Mouse (Mus musculus): ENCODE measurements around the gene 1700029I15Rik. TPM values are rescaled to one million over a fixed set of nuclear protein-coding genes. Genes with fewer than 3 reads are reported as not detected.

The 1700029I15Rik gene
- polyA plus RNA-seq, 1 experiment: 1.1 TPM

- no peak for TF ChIP-seq GATA1 (IDR thresholded peaks at IDR 0.05; ENCODE audit: low read length)
Observed at GRCm38 (mm10) chr2:92385113-92386051, 3.0 kb downstream of the 1700029I15Rik start.

GRCm38 (mm10) chr2:92386821-92387570 is 4.7 kb downstream of the 1700029I15Rik start:
- TF ChIP-seq GATA1 (IDR thresholded peaks at IDR 0.05; ENCODE audit: low read length): no peak

DNA sequence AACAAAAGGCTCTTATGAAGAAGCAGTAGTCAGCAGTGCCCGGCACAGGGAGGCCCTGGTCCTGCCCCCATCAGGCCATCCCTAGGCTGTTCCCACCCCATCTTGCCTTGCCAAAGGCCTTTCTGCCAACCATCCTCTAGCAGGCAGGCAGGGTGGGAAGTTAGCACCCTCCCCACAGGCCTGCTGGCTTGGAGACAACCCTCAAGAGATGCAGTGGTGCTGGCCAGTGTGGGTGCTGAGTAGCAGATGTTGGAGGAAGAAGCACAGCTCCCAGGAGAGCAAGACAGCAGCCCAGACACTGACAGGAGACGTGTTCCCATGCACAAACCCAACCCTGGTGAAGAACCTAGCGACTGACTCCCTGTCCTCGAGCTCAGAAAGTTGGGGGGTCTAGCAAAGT is 5.3 kb downstream of the 1700029I15Rik start:
- no peak for TF ChIP-seq GATA1 (IDR thresholded peaks at IDR 0.05; ENCODE audit: low read length)

- no peak for TF ChIP-seq GATA1 (IDR thresholded peaks at IDR 0.05; ENCODE audit: low read length)
Observed at GRCm38 (mm10) chr2:92388081-92388517, 5.8 kb downstream of the 1700029I15Rik start.

DNA sequence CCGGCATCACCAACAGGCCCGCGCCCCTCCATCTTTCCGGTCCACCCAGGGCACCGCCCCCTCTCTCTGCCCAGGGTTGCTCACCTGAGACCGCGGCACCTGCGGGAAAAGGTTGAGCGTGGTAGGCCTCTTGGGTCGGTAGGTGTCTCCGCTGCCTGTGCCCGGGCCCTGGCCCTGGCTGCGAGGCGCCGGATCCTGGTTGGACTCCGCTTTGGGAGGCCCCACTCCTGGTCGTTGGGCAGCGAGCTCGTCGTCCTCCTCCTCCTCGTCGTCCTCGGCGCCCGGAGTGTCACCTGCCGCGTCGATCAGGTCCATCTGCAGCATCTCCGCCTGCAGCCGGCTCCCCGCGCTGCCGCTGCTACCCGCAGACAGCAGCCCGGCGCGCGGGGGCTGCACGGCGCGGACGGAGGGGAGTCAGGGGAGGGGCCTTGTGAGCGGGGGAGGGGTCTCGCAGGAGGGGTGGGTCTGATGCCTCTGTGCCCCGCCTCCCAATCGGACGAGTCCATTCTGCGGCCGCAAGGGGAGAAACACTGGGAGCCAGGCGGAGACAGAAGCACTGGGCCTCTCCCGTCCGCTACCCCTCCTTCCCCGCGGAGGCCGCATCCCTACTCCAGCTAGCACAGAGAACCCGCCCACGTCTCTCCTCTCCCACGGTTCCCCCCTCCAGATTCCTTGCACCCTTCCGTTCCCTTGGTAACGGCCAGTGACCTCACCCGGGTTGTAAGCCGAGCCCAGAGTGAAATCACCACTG is 6.7 kb downstream of the 1700029I15Rik start:
- no peak for TF ChIP-seq GATA1 (IDR thresholded peaks at IDR 0.05; ENCODE audit: low read length)

DNA sequence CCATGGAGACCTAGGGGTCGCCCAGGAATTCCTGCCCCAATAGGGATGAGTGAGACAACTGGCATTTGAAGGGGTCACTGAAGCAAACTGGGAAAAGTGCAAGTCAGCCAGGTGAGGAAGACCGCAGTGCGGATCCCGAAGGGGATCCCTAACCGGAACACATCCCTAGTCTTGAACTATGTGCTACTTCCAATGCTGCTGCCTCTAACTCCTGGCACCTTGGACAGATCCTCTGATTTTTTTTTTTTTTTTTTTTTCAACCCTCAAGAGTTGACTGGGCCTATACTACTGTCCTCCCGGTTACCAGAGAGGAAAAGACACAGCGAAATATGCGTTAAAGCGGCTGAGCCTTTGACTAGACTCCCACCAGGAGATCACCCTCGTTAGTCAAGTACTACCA is 7.3 kb downstream of the 1700029I15Rik start:
- no peak for TF ChIP-seq GATA1 (IDR thresholded peaks at IDR 0.05; ENCODE audit: low read length)

- TF ChIP-seq GATA1 (IDR thresholded peaks at IDR 0.05; ENCODE audit: low read length): no peak
Observed at GRCm38 (mm10) chr2:92390206-92390930, 8.0 kb downstream of the 1700029I15Rik start.

GRCm38 (mm10) chr2:92391116-92391515 is 8.8 kb downstream of the 1700029I15Rik start:
- no peak for TF ChIP-seq GATA1 (IDR thresholded peaks at IDR 0.05; ENCODE audit: low read length)

GRCm38 (mm10) chr2:92391703-92392317 is 9.5 kb downstream of the 1700029I15Rik start:
- TF ChIP-seq GATA1 (IDR thresholded peaks at IDR 0.05; ENCODE audit: low read length): no peak

- TF ChIP-seq GATA1 (IDR thresholded peaks at IDR 0.05; ENCODE audit: low read length): no peak
Observed at GRCm38 (mm10) chr2:92392318-92393264, 10.3 kb downstream of the 1700029I15Rik start.

DNA sequence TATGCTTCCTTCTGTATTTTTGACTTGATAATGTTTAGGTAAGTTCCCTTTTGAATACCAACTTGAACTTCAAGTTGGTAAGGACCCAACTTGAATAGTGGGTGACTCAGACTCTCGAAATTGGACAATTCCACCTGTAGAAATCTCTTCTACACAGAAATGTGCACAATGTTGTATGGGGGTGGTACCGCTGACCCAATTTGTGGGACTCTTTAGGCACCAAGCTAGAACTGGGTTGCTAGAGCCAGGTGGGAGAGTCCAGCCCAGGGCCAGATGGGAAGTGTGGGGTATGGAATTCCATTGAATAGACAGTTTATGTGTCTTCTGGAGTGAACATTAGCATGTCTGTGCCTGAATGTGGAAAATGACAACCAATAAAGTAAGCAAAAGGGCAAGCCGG is 13.2 kb downstream of the 1700029I15Rik start:
- TF ChIP-seq GATA1 (IDR thresholded peaks at IDR 0.05; ENCODE audit: low read length): no peak

DNA sequence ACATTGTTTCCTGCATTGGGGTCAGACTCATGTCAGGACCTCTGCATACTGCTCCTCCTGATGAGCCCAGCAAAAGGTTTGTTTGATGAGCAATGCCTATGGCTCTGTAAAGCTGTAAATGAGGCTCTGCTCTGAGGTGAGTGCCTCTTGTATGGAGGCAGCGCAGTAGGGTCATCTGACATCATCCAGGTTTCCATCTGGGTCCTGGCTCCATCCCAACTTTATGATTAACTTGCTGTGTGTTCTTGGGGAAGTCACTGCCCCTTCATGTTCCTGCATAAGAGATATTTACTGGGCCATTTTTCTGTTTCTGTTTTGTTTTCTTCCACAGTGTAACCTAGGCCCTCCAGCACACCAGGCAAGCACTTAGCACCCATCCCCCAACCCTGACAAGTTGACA is 15.1 kb downstream of the 1700029I15Rik start:
- no peak for TF ChIP-seq GATA1 (IDR thresholded peaks at IDR 0.05; ENCODE audit: low read length)

GRCm38 (mm10) chr2:92400682-92401081 is 18.3 kb downstream of the 1700029I15Rik start:
- no peak for TF ChIP-seq GATA1 (IDR thresholded peaks at IDR 0.05; ENCODE audit: low read length)
